Mouse (Mus musculus) right cerebral cortex, postnatal 25 days (tissue): ENCODE results near the gene D630003M21Rik.

Experiments
- DNase-seq: peaks from one replicate; pipeline ENCODE4 v3.0.0; 2022

The D630003M21Rik gene

DNA sequence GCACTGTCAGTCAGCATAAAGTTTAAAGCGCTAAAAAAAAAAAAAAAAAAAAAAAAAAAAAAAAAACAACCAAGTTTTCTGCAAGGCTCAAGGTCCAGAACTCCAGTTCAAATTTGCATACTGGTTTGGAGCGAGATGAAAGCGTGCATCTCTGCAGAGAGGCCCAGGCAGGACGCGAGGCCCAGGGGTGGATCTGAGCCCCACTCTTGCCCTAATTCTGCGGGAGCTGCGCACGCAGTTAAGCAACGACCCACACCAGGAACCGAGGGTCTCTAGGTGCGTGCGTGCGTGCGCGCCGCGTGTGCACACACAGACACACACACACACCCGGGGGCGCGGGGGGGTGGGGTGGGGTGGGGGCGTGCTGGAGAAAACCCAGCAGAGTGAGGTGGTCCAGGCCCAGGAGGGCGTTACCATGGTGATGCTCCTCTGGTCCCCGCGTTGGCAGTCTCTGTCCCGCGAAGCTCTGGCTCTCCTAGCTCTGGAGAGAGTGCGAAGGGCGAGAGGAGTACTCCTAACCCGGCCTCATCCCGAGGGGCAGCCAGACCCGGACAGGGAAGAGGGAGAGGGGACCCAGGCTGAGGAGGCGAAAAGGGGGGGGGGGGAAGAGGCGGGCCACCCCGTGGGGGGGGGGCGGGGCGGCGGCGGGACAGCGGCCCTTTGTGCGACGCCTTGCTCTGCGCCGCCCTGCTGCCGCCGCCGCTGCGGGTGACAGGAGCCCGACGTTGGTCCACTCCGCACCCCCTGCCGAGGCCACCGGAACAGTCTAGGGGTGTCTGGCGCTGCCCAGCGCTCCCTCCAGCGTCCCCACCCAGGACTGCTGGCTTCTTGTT is at the start of gene D630003M21Rik:
TSS of gene D630003M21Rik (minus strand) at position 553 of the 833 bp plus-strand sequence.
- no peak for DNase-seq

- DNase-seq = no peak
Observed at GRCm38 (mm10) chr2:158276878-158277277, 47.9 kb upstream of the D630003M21Rik start.

GRCm38 (mm10) chr2:158276451-158276850 is 47.4 kb upstream of the D630003M21Rik start:
- DNase-seq = no peak

GRCm38 (mm10) chr2:158275811-158276210 is 46.8 kb upstream of the D630003M21Rik start:
- DNase-seq = no peak

DNA sequence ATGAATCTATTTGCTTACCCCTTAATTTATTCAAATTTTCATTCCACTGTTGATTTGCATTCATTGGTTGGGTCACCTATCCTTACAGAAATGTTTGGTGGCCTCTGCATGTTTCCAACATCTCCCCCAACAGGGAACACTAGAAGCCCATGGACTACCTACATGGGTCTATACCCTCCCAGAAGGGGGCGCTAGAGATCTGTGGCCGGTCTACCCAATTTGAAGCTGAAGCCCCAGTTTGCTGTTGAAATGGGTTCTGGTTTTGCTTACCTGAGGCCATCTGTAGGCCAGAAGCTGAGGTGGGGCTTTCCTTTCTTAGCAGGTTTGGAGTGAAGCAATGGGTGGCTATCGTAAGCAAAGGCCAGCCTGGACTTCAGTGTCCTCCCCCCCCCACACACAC is 46.3 kb upstream of the D630003M21Rik start:
- DNase-seq = no peak

- DNase-seq = no peak
Observed at GRCm38 (mm10) chr2:158273646-158274045, 44.6 kb upstream of the D630003M21Rik start.

- DNase-seq = no peak
Observed at GRCm38 (mm10) chr2:158270017-158270416, 41.0 kb upstream of the D630003M21Rik start.

DNA sequence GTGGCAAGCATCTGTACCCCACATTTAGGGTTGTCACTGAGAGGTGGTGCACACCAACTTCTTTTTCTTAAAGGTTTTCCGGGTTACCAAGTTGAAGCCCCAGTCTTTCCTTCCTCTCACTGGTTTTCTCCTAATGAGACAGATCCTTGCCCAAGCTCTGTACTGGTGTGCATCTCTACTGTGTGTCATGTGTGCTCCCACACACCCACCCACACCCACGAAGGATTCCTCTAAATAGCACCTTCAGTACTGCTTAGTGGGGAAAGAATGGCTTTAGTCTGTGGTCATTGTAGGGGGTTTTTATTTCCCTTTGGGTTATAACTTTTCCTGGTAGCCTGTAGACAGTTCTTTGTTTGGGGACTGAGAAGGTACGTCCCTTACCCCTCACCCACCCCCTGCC is 35.9 kb upstream of the D630003M21Rik start:
- DNase-seq = no peak

DNA sequence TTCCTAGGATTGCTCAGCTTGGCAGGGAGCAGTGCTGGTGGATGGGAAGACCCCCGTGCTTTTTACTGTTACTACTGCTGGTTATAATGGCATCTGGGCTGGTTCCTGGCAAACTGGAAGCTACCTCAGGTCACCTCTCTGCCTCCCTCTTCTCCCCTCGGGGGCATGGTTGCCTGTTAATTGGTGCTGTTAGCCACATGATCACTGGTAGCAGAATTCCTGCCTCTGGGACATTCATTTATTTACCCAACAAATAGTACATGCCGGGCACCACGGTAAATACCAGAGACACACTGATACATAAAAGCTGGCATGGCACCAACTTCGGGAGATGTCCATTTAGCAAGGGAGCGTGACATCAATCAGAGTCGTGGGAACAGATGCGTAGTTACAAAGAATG is 30.5 kb upstream of the D630003M21Rik start:
- DNase-seq = no peak

DNA sequence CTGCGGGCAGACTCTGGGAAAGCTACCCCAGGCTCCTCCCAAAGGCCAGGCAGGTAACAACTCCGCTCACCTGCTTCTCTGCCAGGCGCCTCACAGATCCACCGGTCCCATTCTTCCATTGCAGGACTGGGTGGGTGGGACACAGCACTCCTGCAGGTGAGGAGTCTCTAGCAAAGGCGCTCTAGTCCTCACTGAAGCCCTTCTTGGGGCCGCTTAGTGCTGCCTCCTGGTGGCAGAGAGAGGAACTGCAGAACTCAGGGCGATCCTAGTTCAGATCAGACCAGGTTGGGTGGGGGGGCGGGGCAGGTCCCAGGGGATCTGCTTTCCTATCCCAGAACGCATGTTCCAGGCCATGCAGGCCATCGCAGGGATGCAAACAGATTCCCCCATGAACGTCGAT is 29.8 kb upstream of the D630003M21Rik start:
- DNase-seq = peak; percentile 27

GRCm38 (mm10) chr2:158258005-158258418 is 29.0 kb upstream of the D630003M21Rik start, which contains the start of gene Bpi:
TSS of gene Bpi (plus strand) at chr2:158258094.
- no peak for DNase-seq

GRCm38 (mm10) chr2:158256894-158257293 is 27.9 kb upstream of the D630003M21Rik start:
- no peak for DNase-seq

- DNase-seq = no peak
Observed at GRCm38 (mm10) chr2:158253806-158254205, 24.8 kb upstream of the D630003M21Rik start.

GRCm38 (mm10) chr2:158250558-158250957 is 21.5 kb upstream of the D630003M21Rik start:
- no peak for DNase-seq

DNA sequence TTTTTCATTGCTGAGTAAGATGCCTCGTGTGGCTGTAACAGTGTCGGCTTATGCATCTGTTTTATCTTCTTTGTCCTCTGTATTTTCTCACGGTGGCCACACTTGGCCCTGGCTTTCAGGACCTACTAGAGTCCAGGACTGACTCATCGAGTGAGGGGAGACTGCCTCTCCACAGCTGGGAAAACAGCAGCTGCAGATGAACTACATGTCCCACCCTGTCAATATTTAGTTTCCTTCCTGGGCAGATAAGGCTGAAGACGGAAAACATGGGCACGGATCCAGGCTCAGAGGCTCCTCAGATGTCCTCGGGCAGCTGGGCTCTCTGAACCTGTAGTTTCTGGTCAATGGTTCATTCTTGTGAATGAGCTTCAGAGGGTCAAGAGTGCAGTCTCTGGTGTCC is 19.3 kb upstream of the D630003M21Rik start:
- DNase-seq = no peak

GRCm38 (mm10) chr2:158247852-158248251 is 18.8 kb upstream of the D630003M21Rik start:
- DNase-seq = no peak

DNA sequence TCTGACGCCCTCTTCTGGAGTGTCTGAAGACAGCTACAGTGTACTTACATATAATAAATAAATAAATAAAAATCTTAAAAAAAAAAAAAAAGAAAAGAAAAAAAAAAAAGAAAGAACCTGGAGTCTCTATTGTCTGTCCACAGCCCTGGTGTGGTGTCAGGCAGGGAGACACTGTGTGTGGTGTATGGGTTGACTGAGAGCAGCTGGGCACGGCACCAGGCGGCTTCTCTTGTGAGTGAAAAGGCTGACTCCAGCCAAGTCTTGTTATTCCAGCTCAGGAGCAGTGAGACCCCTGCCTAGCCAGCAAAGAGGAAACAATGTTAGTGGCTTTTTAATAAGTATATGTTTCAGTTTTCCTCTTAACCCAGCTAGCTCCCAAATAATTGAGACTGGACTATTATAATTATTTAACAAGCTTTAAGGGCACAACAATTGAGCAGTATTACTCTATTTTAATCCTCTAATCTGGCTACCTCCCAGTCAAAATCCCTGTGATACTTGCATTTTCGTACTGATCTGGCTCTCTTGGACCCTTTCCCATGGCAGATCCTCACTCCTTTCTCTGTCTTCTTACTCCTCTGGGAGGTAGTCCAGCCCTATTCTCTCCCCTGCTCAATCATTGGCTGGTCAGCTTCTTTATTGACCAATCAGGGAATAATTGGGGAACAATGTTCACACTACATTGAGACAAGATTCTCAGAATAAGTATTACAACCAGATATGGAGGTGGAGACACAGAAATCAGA is 16.2 kb upstream of the D630003M21Rik start:
- DNase-seq = no peak

GRCm38 (mm10) chr2:158243129-158243870 is 14.3 kb upstream of the D630003M21Rik start:
- DNase-seq = peak; percentile 52

DNA sequence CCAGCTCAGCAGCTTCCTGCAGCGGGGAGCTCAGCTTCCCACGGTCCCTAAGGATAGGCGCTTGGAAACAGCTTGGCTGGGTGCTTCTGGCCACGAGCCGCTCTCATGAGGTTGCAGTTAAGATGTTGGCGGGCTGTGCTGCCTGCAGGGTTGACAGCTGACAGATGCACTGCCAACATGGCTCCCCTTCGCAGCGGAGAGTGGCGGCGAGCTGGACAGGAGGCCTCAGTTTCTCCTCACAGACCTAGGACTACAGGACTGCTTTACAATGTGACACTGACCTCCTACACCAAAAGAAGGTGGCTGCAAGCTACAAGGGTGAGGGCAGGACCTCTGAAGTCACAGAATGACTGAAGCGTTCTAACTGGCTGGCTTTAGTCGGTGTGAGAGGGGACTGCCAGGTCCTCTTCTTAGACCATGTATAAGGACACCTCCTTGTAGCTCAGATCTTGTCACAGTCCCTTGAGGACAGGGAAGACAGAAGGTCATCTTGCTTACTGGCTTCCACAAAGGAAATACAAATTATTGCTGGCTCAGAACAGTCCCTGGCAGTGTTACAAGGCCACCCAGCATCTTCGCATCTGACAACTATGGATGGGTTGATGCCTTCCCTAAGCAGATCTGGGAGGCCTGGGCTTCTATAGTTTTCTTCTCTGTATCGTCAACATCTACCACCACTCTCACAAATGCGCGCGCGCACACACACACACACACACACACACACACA is 13.3 kb upstream of the D630003M21Rik start:
- DNase-seq = peak; percentile 57

- no peak for DNase-seq
Observed at GRCm38 (mm10) chr2:158241126-158241738, 12.2 kb upstream of the D630003M21Rik start.

- DNase-seq = no peak
Observed at GRCm38 (mm10) chr2:158238101-158238500, 9.1 kb upstream of the D630003M21Rik start.

- DNase-seq = no peak
Observed at GRCm38 (mm10) chr2:158236698-158237097, 7.7 kb upstream of the D630003M21Rik start.
